Mouse (Mus musculus): Measurements from ENCODE around the gene Syn3. TPM values are rescaled to one million over a fixed set of nuclear protein-coding genes. Genes with fewer than 3 reads are reported as not detected.

Syn3 gene
- polyA plus RNA-seq, 1 experiment from 2014 or later = 4.0 TPM

DNA sequence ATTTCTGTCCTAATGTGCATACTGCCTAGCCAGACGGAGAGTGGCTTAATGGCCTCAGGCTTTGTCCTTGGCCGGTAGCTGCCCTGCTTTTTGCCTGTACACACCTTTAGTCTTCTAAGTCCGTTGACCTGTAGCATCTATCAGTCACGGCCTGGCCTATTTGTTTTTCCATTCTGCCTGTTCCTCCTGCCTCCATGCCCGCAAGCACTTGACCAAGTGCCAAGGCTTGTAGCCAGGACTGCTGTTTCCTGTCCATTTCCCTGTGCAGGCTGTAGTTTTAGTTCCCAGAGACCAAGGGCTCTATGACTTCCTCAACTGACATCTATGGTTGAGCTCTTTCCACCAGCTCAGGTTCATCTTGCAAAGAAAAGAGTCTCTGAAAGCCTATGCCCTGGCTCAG, 79.8 kb downstream of the Syn3 start:
- no peaks in the 10 kb centered on the region for H3K27me3 ChIP-seq (ENCODE audit: control insufficient read depth, insufficient read depth, low read length)
- no peaks in the 10 kb centered on the region for H3K36me3 ChIP-seq (ENCODE audit: control insufficient read depth, insufficient read depth, low read length)
- H3K9ac ChIP-seq (ENCODE audit: low read length) = no peak overlapping the region
- no peak for ATAC-seq (ENCODE audit: insufficient number of reproducible peaks, low FRiP score, low TSS enrichment, low read depth)
- WGBS = 90% methylated on average over 5 of the region's 5 CpGs
- DNase-seq (ENCODE audit: low spot score) = no peak
- no peak overlapping the region for H3K27ac ChIP-seq (replicated peaks; ENCODE audit: low read depth, low read length)
- no peak overlapping the region for H3K4me3 ChIP-seq (ENCODE audit: low read depth, low read length)
- H3K9me3 ChIP-seq (ENCODE audit: control insufficient read depth, low read length) = no peaks in the 10 kb centered on the region
- H3K4me2 ChIP-seq (ENCODE audit: low read depth, severe bottlenecking) = no peak overlapping the region
- H3K4me1 ChIP-seq (ENCODE audit: control insufficient read depth, insufficient read depth, low read length) = no peaks in the 10 kb centered on the region

- Histone ChIP-seq H3K9ac (ENCODE audit: low read length) (no peak overlapping the region), H3K27ac (replicated peaks; ENCODE audit: low read depth, low read length) (no peak overlapping the region), H3K9me3 (ENCODE audit: control insufficient read depth, low read length) (no peaks in the 10 kb centered on the region), H3K27me3 (ENCODE audit: control insufficient read depth, insufficient read depth, low read length) (no peaks in the 10 kb centered on the region), H3K36me3 (ENCODE audit: control insufficient read depth, insufficient read depth, low read length) (no peaks in the 10 kb centered on the region), H3K4me1 (ENCODE audit: control insufficient read depth, insufficient read depth, low read length) (no peaks in the 10 kb centered on the region), H3K4me2 (ENCODE audit: low read depth, severe bottlenecking) (no peak overlapping the region), H3K4me3 (ENCODE audit: low read depth, low read length) (no peak overlapping the region)
- ATAC-seq (ENCODE audit: insufficient number of reproducible peaks, low FRiP score, low TSS enrichment, low read depth) (no peak), DNase-seq (ENCODE audit: low spot score) (no peak)
- 83% methylated on average over 2 of the region's 2 CpGs for WGBS
These were observed 80.4 kb downstream of the Syn3 start for GRCm38 (mm10) chr10:86418345-86418744.

DNA sequence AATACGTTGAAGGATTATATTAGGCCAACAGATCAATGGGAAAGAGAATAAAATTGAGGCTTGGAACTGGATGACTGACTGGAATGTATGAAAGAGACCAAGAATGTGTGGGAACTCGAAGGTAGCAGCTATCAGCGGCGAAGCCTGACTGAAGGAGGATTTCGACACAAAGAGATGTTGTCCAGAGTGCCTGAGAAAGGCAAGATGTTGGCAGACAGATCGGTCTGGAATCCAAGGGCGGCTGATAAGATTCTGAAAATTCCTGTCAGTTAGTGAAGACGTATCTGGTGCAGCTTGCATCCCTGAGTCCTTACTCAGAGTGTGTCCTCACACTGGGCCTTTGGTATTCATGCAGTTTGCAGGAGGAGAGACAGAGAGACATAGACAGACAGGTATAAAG, 81.9 kb downstream of the Syn3 start:
- H3K4me3 ChIP-seq (ENCODE audit: low read depth, low read length) = no peak overlapping the region
- ATAC-seq (ENCODE audit: insufficient number of reproducible peaks, low FRiP score, low TSS enrichment, low read depth) (no peak), DNase-seq (ENCODE audit: low spot score) (no peak)
- H3K9ac ChIP-seq (ENCODE audit: low read length) = no peak overlapping the region
- H3K9me3 ChIP-seq (ENCODE audit: control insufficient read depth, low read length) = no peaks in the 10 kb centered on the region
- H3K4me1 ChIP-seq (ENCODE audit: control insufficient read depth, insufficient read depth, low read length) = no peaks in the 10 kb centered on the region
- no peak overlapping the region for H3K4me2 ChIP-seq (ENCODE audit: low read depth, severe bottlenecking)
- no peaks in the 10 kb centered on the region for H3K27me3 ChIP-seq (ENCODE audit: control insufficient read depth, insufficient read depth, low read length)
- no peaks in the 10 kb centered on the region for H3K36me3 ChIP-seq (ENCODE audit: control insufficient read depth, insufficient read depth, low read length)
- WGBS = 85% methylated on average over 8 of the region's 8 CpGs
- no peak overlapping the region for H3K27ac ChIP-seq (replicated peaks; ENCODE audit: low read depth, low read length)

- Histone ChIP-seq H3K27me3 (ENCODE audit: control insufficient read depth, insufficient read depth, low read length) (no peaks in the 10 kb centered on the region), H3K9ac (ENCODE audit: low read length) (no peak overlapping the region), H3K4me1 (ENCODE audit: control insufficient read depth, insufficient read depth, low read length) (no peaks in the 10 kb centered on the region), H3K36me3 (ENCODE audit: control insufficient read depth, insufficient read depth, low read length) (no peaks in the 10 kb centered on the region), H3K4me2 (ENCODE audit: low read depth, severe bottlenecking) (no peak overlapping the region), H3K4me3 (ENCODE audit: low read depth, low read length) (no peak overlapping the region), H3K27ac (replicated peaks; ENCODE audit: low read depth, low read length) (no peak overlapping the region), H3K9me3 (ENCODE audit: control insufficient read depth, low read length) (no peaks in the 10 kb centered on the region)
- WGBS = 43% methylated on average over 6 of the region's 6 CpGs
- DNase-seq (ENCODE audit: low spot score) (no peak), ATAC-seq (ENCODE audit: insufficient number of reproducible peaks, low FRiP score, low TSS enrichment, low read depth) (no peak)
These were observed 87.8 kb downstream of the Syn3 start for GRCm38 (mm10) chr10:86410868-86411267.

DNA sequence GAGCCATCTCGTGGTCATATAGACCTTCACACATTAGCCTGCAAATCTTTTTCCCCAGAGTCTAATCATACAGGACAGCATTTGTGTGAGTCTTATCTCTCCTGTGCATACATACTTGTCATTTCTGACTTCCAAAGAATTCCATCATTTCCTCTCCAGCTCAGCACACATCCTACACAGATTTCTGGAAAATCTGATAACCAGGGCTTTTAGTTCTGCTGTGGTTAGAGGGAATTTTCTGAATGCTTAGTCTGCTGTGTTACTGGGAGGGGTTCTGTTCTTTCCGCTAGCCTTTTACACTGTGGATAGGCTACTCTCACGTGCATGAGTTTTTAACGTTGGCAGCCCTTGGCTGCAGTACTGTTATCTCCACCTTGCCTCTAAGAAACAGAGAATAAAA, 91.7 kb downstream of the Syn3 start:
- no peak overlapping the region for H3K9ac ChIP-seq (ENCODE audit: low read length)
- H3K4me3 ChIP-seq (ENCODE audit: low read depth, low read length) = no peak overlapping the region
- no peaks in the 10 kb centered on the region for H3K4me1 ChIP-seq (ENCODE audit: control insufficient read depth, insufficient read depth, low read length)
- no peak for ATAC-seq (ENCODE audit: insufficient number of reproducible peaks, low FRiP score, low TSS enrichment, low read depth)
- no peak overlapping the region for H3K27ac ChIP-seq (replicated peaks; ENCODE audit: low read depth, low read length)
- no peak for DNase-seq (ENCODE audit: low spot score)
- H3K4me2 ChIP-seq (ENCODE audit: low read depth, severe bottlenecking) = no peak overlapping the region
- H3K27me3 ChIP-seq (ENCODE audit: control insufficient read depth, insufficient read depth, low read length) = no peaks in the 10 kb centered on the region
- no peaks in the 10 kb centered on the region for H3K36me3 ChIP-seq (ENCODE audit: control insufficient read depth, insufficient read depth, low read length)
- H3K9me3 ChIP-seq (ENCODE audit: control insufficient read depth, low read length) = no peaks in the 10 kb centered on the region
- 83% methylated on average over 4 of the region's 4 CpGs for WGBS

GRCm38 (mm10) chr10:86398347-86398720, 100.4 kb downstream of the Syn3 start:
- Histone ChIP-seq H3K4me3 (ENCODE audit: low read depth, low read length) (no peak overlapping the region), H3K36me3 (ENCODE audit: control insufficient read depth, insufficient read depth, low read length) (no peaks in the 10 kb centered on the region), H3K4me2 (ENCODE audit: low read depth, severe bottlenecking) (no peak overlapping the region), H3K27me3 (ENCODE audit: control insufficient read depth, insufficient read depth, low read length) (no peaks in the 10 kb centered on the region), H3K27ac (replicated peaks; ENCODE audit: low read depth, low read length) (no peak overlapping the region; the same call in 1 of the 2 replicates), H3K9me3 (ENCODE audit: control insufficient read depth, low read length) (no peaks in the 10 kb centered on the region), H3K9ac (ENCODE audit: low read length) (no peak overlapping the region), H3K4me1 (ENCODE audit: control insufficient read depth, insufficient read depth, low read length) (peaks cover 3% of the 10 kb centered on the region; the same call in 1 of the 2 replicates)
- DNase-seq (ENCODE audit: low spot score) (no peak), ATAC-seq (ENCODE audit: insufficient number of reproducible peaks, low FRiP score, low TSS enrichment, low read depth) (no peak)
- WGBS = 51% methylated on average over 2 of the region's 2 CpGs

DNA sequence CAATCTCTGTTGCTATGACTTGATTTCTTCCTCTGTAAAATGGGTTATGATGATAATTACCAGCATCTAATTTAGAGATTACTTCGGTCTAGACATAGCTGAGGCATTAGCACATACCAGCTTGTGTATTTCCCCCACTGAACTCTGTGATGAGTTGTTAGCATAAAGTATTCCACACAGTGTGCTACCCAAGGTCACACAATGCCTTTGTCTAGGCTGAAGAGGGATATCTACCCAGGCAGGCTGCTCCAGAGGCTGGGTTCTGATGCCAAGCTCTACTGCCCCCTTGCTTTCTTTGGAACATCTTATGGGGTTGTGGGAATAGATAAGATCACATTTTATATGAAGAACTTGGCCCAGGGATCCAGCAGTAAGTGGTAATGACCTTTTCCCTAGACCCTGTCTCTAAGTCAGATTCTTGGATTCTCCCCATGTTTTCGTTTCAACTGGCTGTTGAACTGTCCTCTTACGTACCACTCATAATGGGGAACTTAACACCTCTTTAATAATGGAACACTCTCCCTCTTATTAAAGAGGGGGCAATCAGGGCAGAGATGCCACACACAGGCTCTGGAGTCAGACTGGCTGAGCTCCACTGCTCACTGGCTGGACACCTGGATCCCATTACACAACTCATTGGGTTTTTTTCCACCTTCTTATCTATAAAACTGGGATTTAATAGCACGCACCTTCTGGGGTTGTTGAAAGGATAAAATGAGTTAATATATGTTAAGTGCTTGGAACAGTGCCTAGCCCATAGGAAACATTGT, 100.9 kb downstream of the Syn3 start:
- 0 out of 2 replicates have a peak, but pooled peaks have one; percentile 65 for ATAC-seq (ENCODE audit: insufficient number of reproducible peaks, low FRiP score, low TSS enrichment, low read depth)
- peaks cover 3% of the 10 kb centered on the region; the same call in 1 of the 2 replicates for H3K4me1 ChIP-seq (ENCODE audit: control insufficient read depth, insufficient read depth, low read length)
- H3K9me3 ChIP-seq (ENCODE audit: control insufficient read depth, low read length) = no peaks in the 10 kb centered on the region
- no peaks in the 10 kb centered on the region for H3K36me3 ChIP-seq (ENCODE audit: control insufficient read depth, insufficient read depth, low read length)
- no peak overlapping the region for H3K4me2 ChIP-seq (ENCODE audit: low read depth, severe bottlenecking)
- H3K4me3 ChIP-seq (ENCODE audit: low read depth, low read length) = no peak overlapping the region
- 30% methylated on average over 4 of the region's 4 CpGs for WGBS
- peak; percentile 51 for DNase-seq (ENCODE audit: low spot score)
- no peak overlapping the region; the same call in 1 of the 2 replicates for H3K27ac ChIP-seq (replicated peaks; ENCODE audit: low read depth, low read length)
- H3K9ac ChIP-seq (ENCODE audit: low read length) = no peak overlapping the region
- H3K27me3 ChIP-seq (ENCODE audit: control insufficient read depth, insufficient read depth, low read length) = no peaks in the 10 kb centered on the region

DNA sequence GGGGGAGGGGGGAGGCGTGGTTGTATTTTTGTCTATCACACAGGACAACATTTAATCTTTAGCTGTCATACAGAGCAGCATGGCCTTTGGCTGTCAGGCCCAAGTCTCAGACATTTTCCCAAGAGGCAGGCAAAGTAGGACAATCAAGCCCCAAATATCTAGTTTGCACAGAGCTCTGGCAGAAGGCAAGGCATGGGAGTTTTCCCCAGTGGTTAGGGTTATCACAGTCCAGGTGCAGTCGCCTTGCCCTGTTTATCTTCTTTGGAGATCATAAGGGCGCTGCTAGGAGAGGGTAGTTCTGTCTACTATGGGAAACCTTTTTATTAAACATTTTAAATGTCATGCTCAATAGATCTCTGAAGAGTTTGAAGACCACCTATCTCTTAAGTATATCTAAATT, 106.3 kb downstream of the Syn3 start:
- Histone ChIP-seq H3K4me2 (ENCODE audit: low read depth, severe bottlenecking) (no peak overlapping the region), H3K4me1 (ENCODE audit: control insufficient read depth, insufficient read depth, low read length) (peaks cover 7% of the 10 kb centered on the region), H3K36me3 (ENCODE audit: control insufficient read depth, insufficient read depth, low read length) (no peaks in the 10 kb centered on the region), H3K9ac (ENCODE audit: low read length) (no peak overlapping the region), H3K4me3 (ENCODE audit: low read depth, low read length) (no peak overlapping the region), H3K27me3 (ENCODE audit: control insufficient read depth, insufficient read depth, low read length) (no peaks in the 10 kb centered on the region), H3K27ac (replicated peaks; ENCODE audit: low read depth, low read length) (no peak overlapping the region), H3K9me3 (ENCODE audit: control insufficient read depth, low read length) (no peaks in the 10 kb centered on the region)
- 93% methylated on average over 3 of the region's 3 CpGs for WGBS
- ATAC-seq (ENCODE audit: insufficient number of reproducible peaks, low FRiP score, low TSS enrichment, low read depth) (no peak), DNase-seq (ENCODE audit: low spot score) (no peak)

- Histone ChIP-seq H3K4me3 (ENCODE audit: low read depth, low read length) (no peak overlapping the region), H3K27me3 (ENCODE audit: control insufficient read depth, insufficient read depth, low read length) (no peaks in the 10 kb centered on the region), H3K36me3 (ENCODE audit: control insufficient read depth, insufficient read depth, low read length) (no peaks in the 10 kb centered on the region), H3K9me3 (ENCODE audit: control insufficient read depth, low read length) (no peaks in the 10 kb centered on the region), H3K9ac (ENCODE audit: low read length) (no peak overlapping the region), H3K4me2 (ENCODE audit: low read depth, severe bottlenecking) (no peak overlapping the region), H3K27ac (replicated peaks; ENCODE audit: low read depth, low read length) (no peak overlapping the region), H3K4me1 (ENCODE audit: control insufficient read depth, insufficient read depth, low read length) (peaks cover 7% of the 10 kb centered on the region)
- ATAC-seq (ENCODE audit: insufficient number of reproducible peaks, low FRiP score, low TSS enrichment, low read depth) (no peak), DNase-seq (ENCODE audit: low spot score) (no peak)
- WGBS = 40% methylated on average over 2 of the region's 2 CpGs
These were observed 108.8 kb downstream of the Syn3 start for GRCm38 (mm10) chr10:86389913-86390312.
